In the genomic region with DNA sequence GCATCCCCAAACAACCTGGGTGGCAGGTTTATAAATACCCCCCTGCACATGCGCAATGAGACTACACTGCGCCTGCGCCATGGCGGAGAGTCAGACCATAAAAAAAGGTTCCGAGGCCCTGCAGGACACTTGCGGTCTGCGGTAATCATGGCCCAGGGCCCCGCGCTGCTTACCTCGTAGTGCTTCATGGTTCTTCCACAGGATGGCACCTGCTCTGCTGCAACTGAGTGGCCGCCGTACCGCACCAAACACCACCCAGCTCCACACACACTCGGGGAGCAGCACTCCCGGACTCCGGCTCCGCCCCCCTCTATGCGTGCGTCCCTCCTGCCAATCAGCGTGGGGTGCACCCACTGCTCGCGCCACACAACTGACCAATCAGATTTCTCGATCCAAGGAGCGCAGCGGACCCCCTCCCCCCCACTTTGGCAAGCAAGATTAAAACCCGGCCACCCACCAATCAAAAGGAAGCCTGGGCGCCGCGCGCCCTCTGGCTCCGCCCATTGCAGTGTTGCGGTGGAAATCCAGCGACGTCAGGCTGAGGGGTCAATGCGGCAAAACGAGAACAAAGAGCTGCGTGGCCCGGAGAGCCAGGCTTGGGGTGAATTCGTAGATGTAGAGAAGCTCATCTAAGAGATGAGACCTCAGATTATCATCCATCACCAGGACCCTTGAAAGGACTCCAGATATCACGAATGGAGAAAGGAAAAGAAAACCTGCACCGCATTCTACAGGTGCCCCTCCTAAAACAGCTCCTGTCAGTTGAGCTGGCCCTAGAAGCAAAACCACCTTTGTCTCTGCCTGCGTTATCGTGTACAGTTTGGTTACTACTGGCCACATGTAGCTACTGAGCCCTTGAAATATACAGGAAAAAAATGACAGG, we compare ENCODE assay signal across 7 mouse cellular contexts. TPM values are rescaled to one million over a fixed set of nuclear protein-coding genes. Genes with fewer than 3 reads are reported as not detected.
DNase-seq lines count a peak whose midpoint lies in the region; ATAC-seq and TF ChIP-seq lines count a peak whose summit lies in the region.

No protein-coding gene starts in this region.

- peak overlapping the region; percentile 73 for H3K4me2 ChIP-seq in embryonic facial prominence, embryonic 12.5 days (replicated peaks)
- H3K4me2 ChIP-seq in limb, embryonic 12.5 days: peak overlapping the region; percentile 86
- H3K4me2 ChIP-seq in midbrain, embryonic 15.5 days: peak overlapping the region; percentile 84

- TF ChIP-seq POLR2A in kidney, adult 2 months (IDR thresholded peaks at IDR 0.05; ENCODE audit: low read depth, low read length): peak; percentile 61
- peak; percentile 61 for TF ChIP-seq POLR2A in spleen, adult 2 months (IDR thresholded peaks at IDR 0.05; ENCODE audit: low read depth, low read length)

- peak overlapping the region; percentile 62 for H3K4me3 ChIP-seq in embryonic facial prominence, embryonic 12.5 days
- peak overlapping the region; percentile 84 for H3K4me3 ChIP-seq in kidney, adult 2 months (ENCODE audit: insufficient read depth, low read depth, low read length)
- H3K4me3 ChIP-seq in limb, embryonic 12.5 days (replicated peaks): peak overlapping the region; percentile 86
- H3K4me3 ChIP-seq in midbrain, embryonic 15.5 days: peak overlapping the region; percentile 94
- peak overlapping the region; percentile 78 for H3K4me3 ChIP-seq in spleen, adult 2 months (ENCODE audit: extremely low read depth, insufficient read depth, insufficient read length)

- under 1% methylated on average over 43 of the region's 43 CpGs for WGBS in embryonic facial prominence, embryonic 12.5 days
- under 1% methylated on average over 43 of the region's 43 CpGs for WGBS in kidney, adult 2 months
- WGBS in limb, embryonic 12.5 days: under 1% methylated on average over 43 of the region's 43 CpGs
- under 1% methylated on average over 43 of the region's 43 CpGs for WGBS in midbrain, embryonic 15.5 days
- WGBS in spleen, adult 2 months: under 1% methylated on average over 43 of the region's 43 CpGs

- ATAC-seq in embryonic facial prominence, embryonic 12.5 days (ENCODE audit: insufficient number of reproducible peaks, insufficient read depth, low FRiP score, low TSS enrichment): peak; percentile 97
- peak; percentile 98 for ATAC-seq in limb, embryonic 12.5 days (ENCODE audit: insufficient number of reproducible peaks, insufficient read depth, low FRiP score, low TSS enrichment, low read depth)
- ATAC-seq in midbrain, embryonic 15.5 days (replicated peaks): peak; percentile 98

- peaks cover 17% of the 10 kb centered on the region for H3K4me1 ChIP-seq in embryonic facial prominence, embryonic 12.5 days
- peaks cover 8% of the 10 kb centered on the region for H3K4me1 ChIP-seq in kidney, adult 2 months (ENCODE audit: control insufficient read depth, insufficient read depth, low read length)
- peaks cover 24% of the 10 kb centered on the region for H3K4me1 ChIP-seq in limb, embryonic 12.5 days (replicated peaks)
- H3K4me1 ChIP-seq in midbrain, embryonic 15.5 days: peaks cover 48% of the 10 kb centered on the region
- H3K4me1 ChIP-seq in spleen, adult 2 months (ENCODE audit: control insufficient read depth, insufficient read depth, insufficient read length): no peaks in the 10 kb centered on the region; the same call in 1 of the 2 replicates

- DNase-seq in adrenal gland, postnatal 25 days: peak; percentile 97
- peak; percentile 95 to 98 for DNase-seq in heart, adult 18-20 months
- DNase-seq in kidney, adult 2 months: peak; percentile 99
- DNase-seq in spleen, adult 2 months (ENCODE audit: low read depth in 1 of 2, low spot score in 2 of 2): peak; percentile 94 to 99

- no peak for TF ChIP-seq CTCF in kidney, adult 2 months (conservative IDR thresholded peaks at IDR 0.05; ENCODE audit: insufficient read depth, insufficient read length, low read depth, low read length)
- TF ChIP-seq CTCF in spleen, adult 2 months (IDR thresholded peaks at IDR 0.05; ENCODE audit: extremely low read depth, insufficient read depth, insufficient read length, insufficient replicate concordance): no peak

- H3K9ac ChIP-seq in embryonic facial prominence, embryonic 12.5 days: peak overlapping the region; percentile 88
- H3K9ac ChIP-seq in limb, embryonic 12.5 days (replicated peaks): peak overlapping the region; percentile 91
- peak overlapping the region; percentile 87 for H3K9ac ChIP-seq in midbrain, embryonic 15.5 days

- H3K27ac ChIP-seq in embryonic facial prominence, embryonic 12.5 days: peak overlapping the region; percentile 86
- H3K27ac ChIP-seq in kidney, adult 2 months (ENCODE audit: insufficient read depth, low read depth, low read length): peak overlapping the region; percentile 84
- H3K27ac ChIP-seq in limb, embryonic 12.5 days: peak overlapping the region; percentile 91
- H3K27ac ChIP-seq in midbrain, embryonic 15.5 days: peak overlapping the region; percentile 95
- H3K27ac ChIP-seq in spleen, adult 2 months (ENCODE audit: insufficient read depth, low read length): peak overlapping the region; percentile 87

- no peaks in the 10 kb centered on the region for H3K27me3 ChIP-seq in embryonic facial prominence, embryonic 12.5 days
- no peaks in the 10 kb centered on the region for H3K27me3 ChIP-seq in kidney, adult 2 months (replicated peaks; ENCODE audit: control insufficient read depth, insufficient read depth, low read length)
- H3K27me3 ChIP-seq in limb, embryonic 12.5 days: no peaks in the 10 kb centered on the region
- no peaks in the 10 kb centered on the region for H3K27me3 ChIP-seq in midbrain, embryonic 15.5 days (replicated peaks)
- H3K27me3 ChIP-seq in spleen, adult 2 months (ENCODE audit: control insufficient read depth, insufficient read depth, low read length): no peaks in the 10 kb centered on the region

- peaks cover 10% of the 10 kb centered on the region; the same call in 1 of the 2 replicates for H3K36me3 ChIP-seq in embryonic facial prominence, embryonic 12.5 days
- H3K36me3 ChIP-seq in kidney, adult 2 months (ENCODE audit: control insufficient read depth, insufficient read depth, low read length): no peaks in the 10 kb centered on the region
- peaks cover 21% of the 10 kb centered on the region for H3K36me3 ChIP-seq in limb, embryonic 12.5 days
- H3K36me3 ChIP-seq in midbrain, embryonic 15.5 days (replicated peaks): no peaks in the 10 kb centered on the region
- no peaks in the 10 kb centered on the region for H3K36me3 ChIP-seq in spleen, adult 2 months (ENCODE audit: control insufficient read depth, insufficient read depth, low read length)

- H3K9me3 ChIP-seq in embryonic facial prominence, embryonic 12.5 days: no peaks in the 10 kb centered on the region
- H3K9me3 ChIP-seq in limb, embryonic 12.5 days: no peaks in the 10 kb centered on the region
- H3K9me3 ChIP-seq in midbrain, embryonic 15.5 days: no peaks in the 10 kb centered on the region

RNA-seq across cellular contexts. Expression of gene Tecr, which starts 13.4 kb away (rescaled TPM):
- total RNA-seq in adrenal gland, postnatal 25 days (2021): 582 and 661 TPM in 2 replicates
- polyA plus RNA-seq in embryonic facial prominence, embryonic 12.5 days (2016; fragmentation: Nextera tagmentation; extraction: Ambion mirVana): 588 TPM in 2 replicates
- 100 to 1,000 TPM; 487 to 510 TPM for total RNA-seq in heart, adult 18-20 months (2021)
- 793 and 827 TPM in 2 replicates for polyA plus RNA-seq in kidney, adult 2 months (2012; rRNA removed)
- 577 and 580 TPM in 2 replicates for polyA plus RNA-seq in limb, embryonic 12.5 days (2016; fragmentation: Nextera tagmentation; extraction: Ambion mirVana)
- polyA plus RNA-seq in midbrain, embryonic 15.5 days (2015; fragmentation: Nextera tagmentation; extraction: Ambion mirVana): 1,118 and 1,124 TPM in 2 replicates
- 309 and 381 TPM in 2 replicates for polyA plus RNA-seq in spleen, adult 2 months (2012; rRNA removed)

RNA-seq across cellular contexts. Expression of gene Dnajb1, which starts 13.6 kb away (rescaled TPM):
- total RNA-seq in adrenal gland, postnatal 25 days (2021): 27.7 and 28.0 TPM in 2 replicates
- polyA plus RNA-seq in embryonic facial prominence, embryonic 12.5 days (2016; fragmentation: Nextera tagmentation; extraction: Ambion mirVana): 69.0 and 75.4 TPM in 2 replicates
- total RNA-seq in heart, adult 18-20 months (2021): 10 to 100 TPM; 20.0 to 22.3 TPM
- polyA plus RNA-seq in kidney, adult 2 months (2012; rRNA removed): 32.2 and 33.2 TPM in 2 replicates
- 68.4 and 72.8 TPM in 2 replicates for polyA plus RNA-seq in limb, embryonic 12.5 days (2016; fragmentation: Nextera tagmentation; extraction: Ambion mirVana)
- 65.2 and 65.5 TPM in 2 replicates for polyA plus RNA-seq in midbrain, embryonic 15.5 days (2015; fragmentation: Nextera tagmentation; extraction: Ambion mirVana)
- polyA plus RNA-seq in spleen, adult 2 months (2012; rRNA removed): 24.9 and 30.8 TPM in 2 replicates

RNA-seq across cellular contexts. Expression of gene Ndufb7, which starts 27.9 kb away (rescaled TPM):
- 223 and 229 TPM in 2 replicates for total RNA-seq in adrenal gland, postnatal 25 days (2021)
- 312 and 333 TPM in 2 replicates for polyA plus RNA-seq in embryonic facial prominence, embryonic 12.5 days (2016; fragmentation: Nextera tagmentation; extraction: Ambion mirVana)
- total RNA-seq in heart, adult 18-20 months (2021): 100 to 1,000 TPM; 661 to 773 TPM
- polyA plus RNA-seq in kidney, adult 2 months (2012; rRNA removed): 704 and 720 TPM in 2 replicates
- 302 and 305 TPM in 2 replicates for polyA plus RNA-seq in limb, embryonic 12.5 days (2016; fragmentation: Nextera tagmentation; extraction: Ambion mirVana)
- polyA plus RNA-seq in midbrain, embryonic 15.5 days (2015; fragmentation: Nextera tagmentation; extraction: Ambion mirVana): 336 and 348 TPM in 2 replicates
- polyA plus RNA-seq in spleen, adult 2 months (2012; rRNA removed): 169 and 246 TPM in 2 replicates

RNA-seq across cellular contexts. Expression of gene Gipc1, which starts 58.1 kb away (rescaled TPM):
- total RNA-seq in adrenal gland, postnatal 25 days (2021): 42.3 and 48.8 TPM in 2 replicates
- polyA plus RNA-seq in embryonic facial prominence, embryonic 12.5 days (2016; fragmentation: Nextera tagmentation; extraction: Ambion mirVana): 207 and 212 TPM in 2 replicates
- 10 to 100 TPM; 23.1 to 27.3 TPM for total RNA-seq in heart, adult 18-20 months (2021)
- polyA plus RNA-seq in kidney, adult 2 months (2012; rRNA removed): 57.6 and 66.6 TPM in 2 replicates
- 179 and 185 TPM in 2 replicates for polyA plus RNA-seq in limb, embryonic 12.5 days (2016; fragmentation: Nextera tagmentation; extraction: Ambion mirVana)
- 128 and 132 TPM in 2 replicates for polyA plus RNA-seq in midbrain, embryonic 15.5 days (2015; fragmentation: Nextera tagmentation; extraction: Ambion mirVana)
- polyA plus RNA-seq in spleen, adult 2 months (2012; rRNA removed): 27.7 and 32.5 TPM in 2 replicates

RNA-seq across cellular contexts. Expression of gene Olfr370, which starts 58.8 kb away (rescaled TPM):
- not detected in 2 replicates for total RNA-seq in adrenal gland, postnatal 25 days (2021)
- not detected in 2 replicates for polyA plus RNA-seq in embryonic facial prominence, embryonic 12.5 days (2016; fragmentation: Nextera tagmentation; extraction: Ambion mirVana)
- total RNA-seq in heart, adult 18-20 months (2021): not detected
- polyA plus RNA-seq in kidney, adult 2 months (2012; rRNA removed): not detected in 2 replicates
- polyA plus RNA-seq in limb, embryonic 12.5 days (2016; fragmentation: Nextera tagmentation; extraction: Ambion mirVana): not detected in 2 replicates
- not detected in 2 replicates for polyA plus RNA-seq in midbrain, embryonic 15.5 days (2015; fragmentation: Nextera tagmentation; extraction: Ambion mirVana)
- not detected in 2 replicates for polyA plus RNA-seq in spleen, adult 2 months (2012; rRNA removed)

Comparison
In these comparisons a context has a peak if more than half of its experiments do, and no peak if none do; other contexts are left out.
1. Peak in every context shown above with its lines: DNase-seq, ATAC-seq, H3K4me3 ChIP-seq and H3K27ac ChIP-seq.